Mouse (Mus musculus) R1 (cell line): ENCODE results near the gene Isg15.
A peak's percentile ranks its signal among the peaks of the same experiment; 100 is the strongest.

Experiments
- DNase-seq: peaks from one replicate; pipeline ENCODE4 v3.0.0-alpha.2; 2018; ENCODE audit warnings: low read depth, low spot score

Isg15 gene

GRCm38 (mm10) chr4:156200623-156201475 lies at the start of gene Isg15:
Gene Isg15, minus strand, starts transcription at chr4:156200818.
- DNase-seq: no peak

DNA sequence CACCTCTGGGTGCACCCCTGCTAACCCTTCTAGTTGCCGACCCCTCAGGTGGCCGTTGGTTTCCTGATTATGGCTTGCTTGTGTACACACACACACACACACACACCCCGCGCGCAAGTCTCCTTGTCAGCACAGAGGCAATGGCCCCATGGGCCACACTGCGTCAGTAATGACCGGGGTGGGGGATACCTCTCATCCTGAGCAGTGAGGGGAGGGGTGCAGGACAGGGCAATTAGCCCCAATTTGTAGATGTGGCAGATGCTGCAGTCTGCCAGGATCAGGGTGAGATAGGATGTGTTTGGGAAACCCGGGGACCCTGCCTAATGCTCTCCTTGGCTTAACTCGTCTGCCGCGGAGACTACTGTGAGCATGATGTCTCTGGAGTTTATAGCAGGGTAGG lies 48.9 kb upstream of the Isg15 start:
- DNase-seq: no peak

DNA sequence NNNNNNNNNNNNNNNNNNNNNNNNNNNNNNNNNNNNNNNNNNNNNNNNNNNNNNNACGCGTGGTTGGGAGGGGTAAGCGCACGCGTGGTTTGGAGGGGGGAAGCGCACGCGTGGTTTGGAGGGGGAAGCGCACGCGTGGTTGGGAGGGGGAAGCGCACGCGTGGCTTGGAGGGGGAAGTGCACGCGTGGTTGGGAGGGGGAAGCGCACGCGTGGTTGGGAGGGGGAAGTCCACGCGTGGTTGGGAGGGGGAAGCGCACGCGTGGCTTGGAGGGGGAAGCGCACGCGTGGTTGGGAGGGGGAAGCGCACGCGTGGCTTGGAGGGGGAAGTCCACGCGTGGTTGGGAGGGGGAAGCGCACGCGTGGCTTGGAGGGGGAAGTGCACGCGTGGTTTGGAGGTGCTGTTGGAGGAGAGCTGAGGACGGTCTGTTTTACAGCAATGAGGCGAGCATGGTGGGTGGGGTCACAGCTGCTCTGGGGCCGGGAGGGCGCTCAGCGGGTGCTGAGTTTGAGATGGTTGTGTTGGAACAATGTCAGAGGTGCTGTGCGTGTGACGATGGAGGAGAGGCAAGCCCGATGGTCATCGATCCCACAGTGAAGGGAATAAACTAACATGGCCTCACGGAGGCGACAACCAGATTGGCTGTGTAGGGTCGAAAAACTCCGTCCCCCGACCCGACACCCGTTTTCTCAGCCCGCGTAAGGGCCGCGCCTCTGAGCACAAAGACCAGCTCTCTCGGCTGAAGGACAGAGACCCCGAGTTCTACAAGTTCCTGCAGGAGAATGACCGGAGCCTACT lies 36.2 kb upstream of the Isg15 start:
- DNase-seq: peak; percentile 71

GRCm38 (mm10) chr4:156235808-156236533 lies 35.4 kb upstream of the Isg15 start, which contains the start of gene Noc2l:
Gene Noc2l, plus strand, starts transcription at chr4:156236010.
- DNase-seq: peak; percentile 90

GRCm38 (mm10) chr4:156235360-156235770 lies 34.7 kb upstream of the Isg15 start:
- DNase-seq: peak; percentile 77

DNA sequence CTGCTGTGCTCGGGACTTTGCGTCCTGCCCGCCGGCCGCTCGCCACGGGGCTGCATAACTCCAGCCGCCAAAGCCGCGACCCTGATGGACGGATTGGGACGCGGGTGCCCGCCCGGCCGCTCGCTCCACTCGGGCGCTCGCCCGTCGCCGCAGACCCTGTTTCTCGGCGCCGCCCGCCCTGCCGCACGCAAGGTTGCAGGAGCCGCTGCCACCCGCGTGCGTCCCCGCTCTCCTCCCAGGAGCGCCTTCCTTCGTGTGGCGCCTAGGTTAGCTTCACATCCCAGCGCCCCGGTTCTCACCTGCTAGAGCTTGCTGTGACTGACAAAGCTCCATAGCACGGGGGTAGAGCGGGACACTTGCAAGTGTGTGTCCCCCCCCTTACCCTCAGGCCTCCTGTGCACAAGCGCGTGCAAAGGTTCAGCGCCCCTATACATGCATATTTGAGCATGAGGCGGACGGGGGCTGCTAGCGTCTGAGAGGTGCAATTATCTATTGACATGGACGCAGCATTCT lies 34.1 kb upstream of the Isg15 start, which contains the start of gene Plekhn1:
TSS of gene Plekhn1 (minus strand) at position 157 of the 513 bp plus-strand sequence.
- peak; percentile 73 for DNase-seq

DNA sequence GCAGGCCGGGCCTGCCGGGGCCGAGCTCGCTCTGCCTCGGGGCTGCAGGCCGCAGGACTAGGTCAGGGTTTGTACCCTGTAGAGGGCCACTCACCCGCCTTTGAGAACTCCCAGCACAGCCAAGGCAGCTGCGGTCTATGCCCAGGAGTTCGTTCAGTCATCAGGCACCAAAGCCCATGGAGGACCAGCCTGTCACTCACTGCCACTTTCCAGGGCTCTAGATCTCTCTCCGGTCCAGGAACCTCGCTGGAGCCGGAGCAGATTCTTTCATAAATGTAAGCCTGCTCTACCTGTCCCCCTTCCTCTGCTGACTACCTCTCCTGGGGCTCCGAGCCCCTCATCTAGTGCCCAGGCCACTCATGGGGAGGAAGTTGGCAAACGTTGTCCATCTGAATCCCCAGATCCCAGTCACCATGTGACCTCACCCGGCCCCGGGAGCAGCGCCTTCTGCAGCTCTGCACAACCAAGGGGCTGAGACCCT lies 33.4 kb upstream of the Isg15 start:
- peak; percentile 69 for DNase-seq

GRCm38 (mm10) chr4:156228393-156229024 lies 27.9 kb upstream of the Isg15 start:
- peak; percentile 89 for DNase-seq

DNA sequence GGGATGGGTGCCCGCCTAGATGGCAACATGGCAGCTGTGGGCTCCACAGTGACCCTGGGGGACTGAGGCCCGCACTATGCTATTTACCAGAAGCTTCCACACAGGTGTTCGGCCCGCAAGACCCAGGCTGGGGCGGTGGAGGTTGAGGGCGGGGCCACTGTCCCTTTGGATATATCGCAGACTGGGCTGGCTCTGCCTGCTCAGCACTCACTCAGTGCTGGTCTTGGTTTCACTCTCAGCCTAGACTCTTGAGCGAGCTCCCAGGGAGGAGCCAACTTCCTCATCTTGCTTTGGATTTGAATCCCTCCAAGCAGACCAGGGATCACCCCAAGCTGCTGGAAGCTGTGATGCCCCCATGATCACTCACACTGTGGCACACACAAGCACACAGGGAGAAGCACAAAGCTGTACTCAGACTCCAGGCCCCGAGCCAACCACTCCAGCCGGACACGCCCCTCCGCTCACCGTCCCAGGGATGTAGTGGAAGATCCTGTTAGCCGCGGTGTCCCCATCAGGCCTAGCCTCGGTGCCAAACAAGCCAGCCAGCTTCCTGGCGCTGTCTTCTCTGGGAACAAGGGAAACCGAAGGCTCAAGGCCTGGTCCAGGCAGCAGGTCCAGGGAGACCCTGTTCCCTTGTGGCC lies 27.3 kb upstream of the Isg15 start:
- peak; percentile 40 for DNase-seq

- no peak for DNase-seq
These were observed 23.7 kb upstream of the Isg15 start for GRCm38 (mm10) chr4:156224276-156224675.

GRCm38 (mm10) chr4:156219936-156220335 lies 19.3 kb upstream of the Isg15 start:
- no peak for DNase-seq

GRCm38 (mm10) chr4:156217838-156218237 lies 17.2 kb upstream of the Isg15 start:
- DNase-seq: no peak

DNA sequence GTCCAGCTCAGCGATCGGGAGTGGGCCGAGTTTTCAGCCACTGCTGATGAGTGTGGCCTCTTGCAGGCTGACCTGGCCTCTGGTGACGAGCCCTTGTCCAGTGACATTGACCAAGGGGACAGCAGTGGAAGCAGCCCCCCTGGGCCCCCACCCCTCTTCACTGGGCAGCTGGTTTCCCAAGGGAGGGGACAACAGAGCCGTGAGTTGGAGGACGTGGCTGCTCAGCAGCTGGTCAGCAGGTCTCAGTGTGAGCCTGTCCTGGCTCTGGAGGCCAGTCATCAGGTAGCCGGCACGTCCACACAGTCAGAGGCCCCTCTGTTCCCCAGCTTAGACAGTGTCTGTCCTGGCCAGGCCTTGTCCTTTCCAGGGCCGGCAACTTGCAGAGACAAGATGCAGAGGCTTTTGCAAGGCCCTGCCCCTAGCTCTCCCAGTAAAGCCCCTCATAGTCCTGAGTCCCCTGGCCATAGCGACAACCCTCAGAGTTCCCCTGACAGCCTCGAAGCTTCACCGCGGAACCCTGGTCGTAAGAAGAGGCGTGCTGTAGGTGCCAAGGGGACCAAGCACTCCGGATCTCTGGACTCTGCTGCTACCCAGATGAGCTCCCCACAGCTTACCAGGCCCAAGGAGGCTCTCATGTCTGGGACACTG lies 16.5 kb upstream of the Isg15 start:
- DNase-seq: no peak

DNA sequence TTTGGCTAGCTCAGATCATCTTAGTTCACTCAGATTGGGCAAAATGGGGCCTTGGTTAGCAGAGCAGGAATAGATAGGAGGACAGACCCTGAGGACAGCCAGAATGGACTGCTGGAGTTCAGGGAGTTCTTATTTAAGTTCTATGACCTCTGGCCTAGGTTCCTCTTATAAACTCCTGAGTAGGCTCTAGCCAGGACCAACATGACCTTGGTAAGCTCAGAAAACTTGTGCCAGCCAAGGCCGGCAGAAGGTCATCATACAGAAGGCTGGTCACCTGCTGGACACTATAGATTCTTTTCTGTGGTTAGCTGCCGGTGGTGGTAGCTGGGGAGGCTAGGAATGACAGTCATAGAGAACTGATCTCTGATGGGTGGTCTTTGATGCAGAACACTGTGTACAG lies 15.6 kb upstream of the Isg15 start:
- DNase-seq: no peak

DNA sequence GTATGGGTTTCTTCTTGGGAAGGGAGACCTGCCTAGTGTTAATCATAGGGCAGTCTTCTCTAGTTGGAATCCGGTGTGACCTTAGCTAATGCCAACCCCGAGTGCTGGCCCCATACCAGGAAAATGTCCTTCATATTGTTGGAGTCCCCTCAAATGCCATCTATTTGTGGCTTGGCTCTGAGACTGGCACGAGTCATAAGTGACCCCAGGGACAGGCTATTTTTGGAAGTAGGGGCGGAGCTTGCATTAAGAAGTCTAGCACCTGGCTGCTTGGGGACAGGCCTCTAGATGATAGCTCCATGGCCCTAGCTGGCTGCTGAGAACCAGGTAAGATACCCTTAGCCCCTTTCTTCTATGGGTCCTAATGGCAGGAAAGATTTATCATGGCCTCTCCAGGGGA lies 15.0 kb upstream of the Isg15 start, which contains the start of gene Perm1:
TSS of gene Perm1 (plus strand) at position 220 of the 400 bp plus-strand sequence.
- no peak for DNase-seq

GRCm38 (mm10) chr4:156213134-156213533 lies 12.5 kb upstream of the Isg15 start:
- no peak for DNase-seq

DNA sequence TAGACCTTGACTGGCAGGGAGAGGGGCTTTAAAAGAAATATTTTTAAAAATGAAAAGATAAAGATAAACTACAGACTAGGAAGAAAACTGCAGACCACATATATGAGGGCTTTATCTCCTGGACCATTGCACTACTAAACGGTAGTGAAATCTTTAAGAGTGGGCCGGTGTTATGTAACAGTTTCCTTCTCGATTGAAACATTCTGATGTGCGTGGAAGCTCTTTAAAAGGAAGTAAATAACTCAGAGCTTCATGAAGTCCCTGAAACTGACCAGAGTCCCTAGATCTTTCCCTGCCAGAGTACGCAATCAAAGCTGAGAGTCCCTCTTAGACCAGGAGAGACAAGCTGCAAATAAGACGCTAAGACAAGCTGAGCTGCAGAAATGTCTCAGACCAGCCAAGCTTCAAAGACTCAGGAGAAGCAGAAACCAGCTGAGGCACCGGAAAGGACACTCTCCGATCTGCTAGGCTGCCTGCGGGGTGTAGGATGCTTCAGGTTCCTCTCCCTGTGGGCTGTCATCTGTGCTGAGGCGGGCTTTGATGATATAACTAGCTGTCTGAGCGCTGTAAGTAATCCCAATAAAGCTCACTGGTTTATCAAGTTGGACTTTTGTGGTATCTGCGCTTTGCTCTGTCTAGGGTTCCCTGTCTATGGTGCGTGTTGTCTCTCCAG lies 9.5 kb upstream of the Isg15 start:
- no peak for DNase-seq

DNA sequence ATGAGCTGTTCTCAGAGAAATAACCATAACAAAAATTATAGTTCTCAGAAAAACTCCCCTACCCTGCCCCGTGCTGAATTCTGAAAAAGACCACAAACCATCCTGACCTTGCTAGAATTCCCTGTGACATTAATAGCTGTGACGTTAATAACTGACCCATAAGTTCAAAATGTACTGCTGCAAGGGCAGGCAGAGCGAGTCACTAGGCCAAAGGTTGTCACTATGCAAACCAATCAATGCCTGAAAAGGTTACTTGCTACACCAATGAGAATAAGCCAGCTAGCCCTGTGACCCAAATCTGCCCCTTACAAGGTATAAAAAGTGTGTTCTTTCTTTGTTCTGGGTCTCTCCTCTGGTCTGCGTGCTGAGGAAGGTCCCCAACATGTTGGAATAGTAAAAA lies 8.3 kb upstream of the Isg15 start:
- DNase-seq: no peak

GRCm38 (mm10) chr4:156203413-156204131 lies 3.0 kb upstream of the Isg15 start:
- DNase-seq: peak; percentile 55
